Mouse (Mus musculus): ENCODE data around the gene Vpreb2. TPM values are rescaled to one million over a fixed set of nuclear protein-coding genes. Genes with fewer than 3 reads are reported as not detected.
"Not testable (repeated sequence)": the region's sequence is repeated elsewhere in the genome, so short reads cannot be mapped to it uniquely, and the experiment has no call there.

Gene Vpreb2
- polyA plus RNA-seq, 1 experiment, result not detected

DNA sequence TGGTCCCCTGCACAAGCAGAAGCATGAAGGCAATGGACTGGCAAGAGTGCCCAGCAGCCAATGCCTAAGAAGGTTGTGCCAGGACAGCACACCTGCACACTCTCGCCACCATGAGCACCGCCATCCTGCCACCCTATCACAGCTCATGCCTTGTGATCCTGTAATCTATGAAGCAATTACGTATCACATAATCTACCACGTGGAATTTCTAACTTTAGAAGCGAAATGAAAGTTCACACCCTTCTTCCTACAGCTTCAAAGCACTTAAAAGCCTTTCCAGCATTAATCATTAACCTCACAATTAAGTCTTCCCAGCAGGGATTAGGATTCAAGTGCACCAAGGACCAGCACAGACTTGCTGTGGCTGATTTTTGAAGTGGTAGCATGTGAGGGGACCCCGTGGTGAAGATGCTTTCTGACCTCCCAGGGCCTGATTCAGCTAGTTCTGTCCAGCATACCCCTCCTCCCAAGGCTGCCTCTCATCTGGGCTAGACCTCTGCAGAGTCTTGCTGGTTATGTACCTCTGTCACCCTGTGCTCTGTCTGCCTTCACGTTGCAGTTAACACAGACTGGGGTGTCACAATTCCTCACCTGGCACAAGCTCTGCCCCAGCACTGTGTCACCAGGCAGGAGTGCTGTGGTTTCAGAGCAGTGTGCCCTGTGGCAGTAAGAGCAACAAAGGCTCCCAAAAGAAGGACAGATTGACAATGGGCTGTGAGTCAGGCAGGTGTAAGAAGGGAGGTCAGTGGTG lies 35.0 kb upstream of the Vpreb2 start:
- H3K4me3 ChIP-seq (replicated peaks), result no peak overlapping the region
- H3K4me1 ChIP-seq (ENCODE audit: control insufficient read depth), result no peaks in the 10 kb centered on the region
- no peaks in the 10 kb centered on the region for H3K9me3 ChIP-seq (ENCODE audit: control insufficient read depth, low read length)
- no peaks in the 10 kb centered on the region for H3K36me3 ChIP-seq (ENCODE audit: control insufficient read depth)
- H3K27me3 ChIP-seq (ENCODE audit: control insufficient read depth), result peaks cover 2% of the 10 kb centered on the region
- no peak for TF ChIP-seq TAL1 (IDR thresholded peaks at IDR 0.05; ENCODE audit: low read length)
- no peak for TF ChIP-seq GATA1 (IDR thresholded peaks at IDR 0.05; ENCODE audit: low read length)

DNA sequence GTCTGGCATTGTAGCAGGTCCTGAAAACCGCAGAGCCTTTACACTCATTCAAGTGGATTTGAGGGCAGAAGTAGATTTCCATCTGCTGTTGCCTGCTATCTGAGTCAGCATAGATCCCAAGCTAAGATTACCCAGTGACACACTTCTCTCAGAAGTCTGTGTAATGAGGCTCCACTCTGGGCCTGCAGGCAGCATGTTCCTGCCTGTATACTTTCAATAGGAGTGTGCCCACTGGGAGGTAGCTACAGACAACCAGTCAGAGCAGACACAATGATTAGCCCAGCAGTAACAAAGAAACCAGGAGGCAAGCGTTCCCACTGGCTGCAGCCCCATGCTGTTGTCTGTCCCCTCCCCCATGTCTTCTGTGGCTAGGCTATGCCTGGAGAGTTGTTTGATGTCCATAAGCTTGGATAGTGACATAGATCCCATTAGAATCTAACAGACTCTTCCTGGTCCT lies 30.8 kb upstream of the Vpreb2 start:
- H3K27me3 ChIP-seq (ENCODE audit: control insufficient read depth), result peaks cover 2% of the 10 kb centered on the region
- H3K9me3 ChIP-seq (ENCODE audit: control insufficient read depth, low read length), result no peaks in the 10 kb centered on the region
- TF ChIP-seq TAL1 (IDR thresholded peaks at IDR 0.05; ENCODE audit: low read length), result no peak
- no peak for TF ChIP-seq GATA1 (IDR thresholded peaks at IDR 0.05; ENCODE audit: low read length)
- no peaks in the 10 kb centered on the region; the same call in 1 of the 2 replicates for H3K4me1 ChIP-seq (ENCODE audit: control insufficient read depth)
- no peaks in the 10 kb centered on the region for H3K36me3 ChIP-seq (ENCODE audit: control insufficient read depth)
- no peak overlapping the region for H3K4me3 ChIP-seq (replicated peaks)

DNA sequence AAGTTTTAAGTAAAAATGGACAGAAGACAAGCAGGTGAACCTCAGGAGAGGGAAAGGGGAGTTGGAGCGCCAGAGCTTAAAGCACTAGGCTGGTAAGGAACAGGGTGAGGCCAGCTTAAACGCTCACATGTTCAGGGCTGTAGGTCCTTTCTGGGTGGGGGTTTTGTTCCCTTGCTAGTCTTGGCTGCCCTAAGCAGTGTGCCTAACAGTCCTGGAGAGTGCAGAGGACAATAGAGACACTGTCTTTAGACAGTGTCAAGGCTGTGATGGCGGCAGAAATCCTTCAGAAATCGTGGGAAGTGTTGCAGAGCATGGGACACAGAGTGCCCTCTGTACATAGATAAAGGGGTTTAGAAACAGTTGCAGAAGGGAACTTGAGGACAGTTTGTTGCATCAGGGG lies 30.2 kb upstream of the Vpreb2 start:
- Histone ChIP-seq H3K4me3 (replicated peaks) (no peak overlapping the region), H3K36me3 (ENCODE audit: control insufficient read depth) (no peaks in the 10 kb centered on the region), H3K27me3 (ENCODE audit: control insufficient read depth) (peaks cover 2% of the 10 kb centered on the region), H3K4me1 (ENCODE audit: control insufficient read depth) (no peaks in the 10 kb centered on the region; the same call in 1 of the 2 replicates), H3K9me3 (ENCODE audit: control insufficient read depth, low read length) (no peaks in the 10 kb centered on the region)
- no peak for TF ChIP-seq GATA1 (IDR thresholded peaks at IDR 0.05; ENCODE audit: low read length)
- TF ChIP-seq TAL1 (IDR thresholded peaks at IDR 0.05; ENCODE audit: low read length), result no peak

DNA sequence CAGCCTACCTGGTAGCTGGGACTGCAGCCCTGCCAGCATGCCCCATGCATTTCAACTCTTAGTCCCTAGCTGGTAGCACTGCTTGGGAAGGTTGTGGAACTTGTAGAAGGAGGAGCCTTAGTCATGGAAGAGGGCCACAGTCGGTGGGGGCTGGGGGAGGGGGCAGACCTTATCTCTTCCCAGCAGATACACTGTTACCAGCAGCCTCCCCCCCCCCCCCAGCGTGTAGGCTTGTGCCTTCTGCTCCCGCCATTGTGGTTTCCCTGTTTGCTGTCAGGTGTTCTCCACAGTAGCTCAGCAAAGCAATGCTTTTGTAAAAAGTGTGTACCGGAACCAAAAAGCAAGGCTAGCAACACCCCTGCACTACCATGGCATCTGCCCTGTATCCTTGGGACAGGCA lies 28.6 kb upstream of the Vpreb2 start:
- no peaks in the 10 kb centered on the region; the same call in 1 of the 2 replicates for H3K4me1 ChIP-seq (ENCODE audit: control insufficient read depth)
- H3K9me3 ChIP-seq (ENCODE audit: control insufficient read depth, low read length), result no peaks in the 10 kb centered on the region; the same call in 1 of the 2 replicates
- no peaks in the 10 kb centered on the region for H3K36me3 ChIP-seq (ENCODE audit: control insufficient read depth)
- H3K27me3 ChIP-seq (ENCODE audit: control insufficient read depth), result no peaks in the 10 kb centered on the region
- TF ChIP-seq GATA1 (IDR thresholded peaks at IDR 0.05; ENCODE audit: low read length) (no peak), TAL1 (IDR thresholded peaks at IDR 0.05; ENCODE audit: low read length) (no peak)
- H3K4me3 ChIP-seq (replicated peaks), result no peak overlapping the region

DNA sequence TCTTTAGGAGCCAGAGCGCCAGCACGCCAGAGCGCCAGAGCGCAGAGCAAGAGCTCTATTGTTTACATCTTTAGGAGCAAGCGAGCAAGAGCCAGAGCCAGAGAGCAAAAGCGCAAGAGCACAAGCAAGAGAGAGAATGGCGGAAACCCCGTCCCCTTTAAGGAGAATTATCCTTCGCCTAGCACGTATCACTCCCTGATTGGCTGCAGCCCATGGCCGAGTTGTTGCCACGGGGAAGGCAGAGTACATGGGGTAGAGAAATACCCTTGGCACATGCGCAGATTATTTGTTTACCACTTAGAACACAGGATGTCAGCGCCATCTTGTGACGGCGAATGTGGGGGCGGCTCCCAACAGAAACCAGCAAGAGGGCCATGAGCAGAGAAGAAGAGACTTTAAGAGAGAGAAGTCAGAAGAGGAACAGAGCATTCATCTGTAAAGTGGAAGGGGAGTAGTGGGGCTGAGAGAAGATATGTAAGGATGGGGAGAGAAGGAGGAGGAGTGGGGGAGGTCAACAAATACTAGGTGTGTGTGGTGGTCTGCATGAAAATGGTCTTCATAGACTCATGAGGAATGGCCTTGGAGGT lies 24.1 kb upstream of the Vpreb2 start:
- H3K4me1 ChIP-seq (ENCODE audit: control insufficient read depth); H3K27me3 ChIP-seq (ENCODE audit: control insufficient read depth); H3K9me3 ChIP-seq (ENCODE audit: control insufficient read depth, low read length); H3K36me3 ChIP-seq (ENCODE audit: control insufficient read depth); H3K4me3 ChIP-seq (replicated peaks): not testable (repeated sequence)

DNA sequence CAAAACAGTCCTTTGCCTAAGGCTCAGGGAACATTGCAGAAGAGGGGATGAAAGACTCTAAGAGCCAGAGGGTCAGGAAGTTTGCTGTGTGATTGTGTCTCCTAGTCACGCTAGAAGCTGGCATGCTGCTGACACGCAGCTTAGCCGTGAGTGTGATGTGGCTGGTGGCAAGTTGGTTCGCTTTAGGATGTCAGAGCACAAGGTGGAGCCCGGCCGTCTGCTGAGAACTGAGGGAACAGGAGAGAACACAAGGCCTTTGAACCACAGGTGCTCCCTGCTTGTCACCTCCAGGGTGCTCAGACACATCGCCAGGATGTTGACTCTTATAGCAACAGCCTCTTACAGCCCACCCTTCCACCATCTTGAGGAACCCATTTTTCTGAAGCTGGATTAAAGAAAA lies 18.1 kb upstream of the Vpreb2 start:
- Histone ChIP-seq H3K4me1 (ENCODE audit: control insufficient read depth) (no peaks in the 10 kb centered on the region), H3K27me3 (ENCODE audit: control insufficient read depth) (no peaks in the 10 kb centered on the region), H3K9me3 (ENCODE audit: control insufficient read depth, low read length) (peaks cover 1% of the 10 kb centered on the region; the same call in 1 of the 2 replicates), H3K36me3 (ENCODE audit: control insufficient read depth) (no peaks in the 10 kb centered on the region), H3K4me3 (replicated peaks) (no peak overlapping the region)
- TF ChIP-seq TAL1 (IDR thresholded peaks at IDR 0.05; ENCODE audit: low read length) (no peak), GATA1 (IDR thresholded peaks at IDR 0.05; ENCODE audit: low read length) (no peak)

DNA sequence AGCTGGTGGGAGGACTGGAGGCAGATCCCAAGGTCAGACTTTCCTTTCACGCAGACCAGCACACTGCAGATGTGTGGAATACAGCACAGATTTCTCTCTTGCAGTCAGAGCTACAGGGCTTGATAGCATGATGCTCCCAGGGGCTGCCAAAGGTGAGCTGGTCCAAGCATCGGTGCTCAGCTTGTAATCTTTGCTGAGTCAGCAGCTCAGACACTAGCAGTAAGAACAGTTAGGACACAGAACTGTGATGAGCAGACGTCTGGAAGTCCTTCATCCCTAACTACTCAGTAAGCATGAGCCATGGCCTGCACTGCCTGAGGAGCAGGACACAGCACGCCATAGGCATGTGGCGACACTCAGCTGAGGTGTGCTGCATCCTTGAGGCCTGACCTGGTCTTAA lies 8.4 kb upstream of the Vpreb2 start:
- H3K4me1 ChIP-seq (ENCODE audit: control insufficient read depth), result no peaks in the 10 kb centered on the region
- H3K27me3 ChIP-seq (ENCODE audit: control insufficient read depth), result no peaks in the 10 kb centered on the region
- TF ChIP-seq GATA1 (IDR thresholded peaks at IDR 0.05; ENCODE audit: low read length) (no peak), TAL1 (IDR thresholded peaks at IDR 0.05; ENCODE audit: low read length) (no peak)
- H3K9me3 ChIP-seq (ENCODE audit: control insufficient read depth, low read length), result no peaks in the 10 kb centered on the region
- H3K4me3 ChIP-seq (replicated peaks), result no peak overlapping the region
- H3K36me3 ChIP-seq (ENCODE audit: control insufficient read depth), result no peaks in the 10 kb centered on the region

DNA sequence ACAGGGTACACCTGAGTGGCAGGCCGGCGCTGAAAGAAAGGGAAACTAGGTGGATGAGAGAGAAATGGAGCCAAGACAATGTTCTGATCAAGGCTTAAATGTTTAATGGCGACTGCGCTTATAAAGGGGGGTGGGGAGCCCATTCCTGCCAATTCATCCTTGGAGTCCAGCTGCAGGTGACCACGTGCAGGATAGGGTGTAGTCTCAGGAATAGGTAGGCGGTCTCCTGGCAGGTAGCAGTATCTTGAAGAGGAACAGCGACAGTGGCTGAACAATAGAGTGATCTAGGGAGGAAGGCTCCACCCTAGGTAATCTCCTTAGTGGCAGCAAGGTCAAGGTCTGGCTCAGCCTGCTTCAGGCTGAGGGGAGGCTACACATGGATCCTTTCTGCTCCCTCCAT lies 2.4 kb upstream of the Vpreb2 start:
- H3K27me3 ChIP-seq (ENCODE audit: control insufficient read depth); H3K4me3 ChIP-seq (replicated peaks); H3K36me3 ChIP-seq (ENCODE audit: control insufficient read depth); H3K9me3 ChIP-seq (ENCODE audit: control insufficient read depth, low read length); H3K4me1 ChIP-seq (ENCODE audit: control insufficient read depth): not testable (repeated sequence)

DNA sequence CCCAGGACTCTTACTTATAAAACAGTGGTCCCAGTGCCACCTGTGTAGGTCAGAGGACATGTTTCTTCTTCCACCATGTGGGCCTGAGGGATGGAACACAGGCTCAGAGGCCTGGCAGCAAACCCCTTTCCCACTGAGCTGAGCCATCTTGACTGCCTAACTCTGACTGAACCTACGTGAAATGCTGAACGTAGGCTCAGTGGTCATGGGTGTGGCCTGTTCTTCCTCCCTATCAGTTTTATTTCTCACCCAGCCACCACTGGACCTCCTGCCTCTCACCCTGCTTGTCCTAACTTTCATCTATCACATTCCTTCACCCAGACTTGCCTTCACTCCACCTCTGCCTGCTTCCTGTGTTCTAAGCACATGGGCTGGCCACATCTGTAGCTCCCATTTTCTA lies 3.0 kb downstream of the Vpreb2 start:
- Histone ChIP-seq H3K9me3 (ENCODE audit: control insufficient read depth, low read length) (no peaks in the 10 kb centered on the region), H3K27me3 (ENCODE audit: control insufficient read depth) (no peaks in the 10 kb centered on the region), H3K4me3 (replicated peaks) (no peak overlapping the region), H3K36me3 (ENCODE audit: control insufficient read depth) (no peaks in the 10 kb centered on the region), H3K4me1 (ENCODE audit: control insufficient read depth) (peaks cover 8% of the 10 kb centered on the region)
- no peak for TF ChIP-seq TAL1 (IDR thresholded peaks at IDR 0.05; ENCODE audit: low read length)
- no peak for TF ChIP-seq GATA1 (IDR thresholded peaks at IDR 0.05; ENCODE audit: low read length)

DNA sequence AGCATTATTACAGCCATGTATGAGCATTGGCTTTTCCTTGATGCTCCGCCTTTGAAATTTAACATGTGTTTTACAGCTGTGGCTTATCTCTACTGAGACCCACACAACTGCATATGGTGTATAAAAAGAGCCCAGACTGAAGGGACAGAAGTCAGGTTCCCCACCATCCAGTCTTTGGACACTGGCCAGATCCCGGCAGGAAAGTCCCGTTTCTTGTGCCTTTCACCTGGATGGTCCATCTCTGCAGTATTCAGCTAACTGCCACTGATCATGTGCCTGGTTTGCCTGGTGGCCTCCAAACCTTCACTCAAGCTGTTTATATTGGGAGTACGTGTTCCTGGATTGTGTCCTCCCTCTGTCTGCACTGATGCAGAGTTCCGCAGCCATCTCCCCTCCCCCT lies 4.0 kb downstream of the Vpreb2 start:
- no peak overlapping the region for H3K4me3 ChIP-seq (replicated peaks)
- TF ChIP-seq TAL1 (IDR thresholded peaks at IDR 0.05; ENCODE audit: low read length) (no peak), GATA1 (IDR thresholded peaks at IDR 0.05; ENCODE audit: low read length) (no peak)
- peaks cover 8% of the 10 kb centered on the region for H3K4me1 ChIP-seq (ENCODE audit: control insufficient read depth)
- no peaks in the 10 kb centered on the region for H3K27me3 ChIP-seq (ENCODE audit: control insufficient read depth)
- H3K36me3 ChIP-seq (ENCODE audit: control insufficient read depth), result no peaks in the 10 kb centered on the region
- no peaks in the 10 kb centered on the region for H3K9me3 ChIP-seq (ENCODE audit: control insufficient read depth, low read length)

All from erythroblast, embryonic 14.5 days (primary cell).